Mouse (Mus musculus): ENCODE results near the gene Gdi2. TPM values are rescaled to one million over a fixed set of nuclear protein-coding genes. Genes with fewer than 3 reads are reported as not detected.
"Not testable (repeated sequence)": the region's sequence is repeated elsewhere in the genome, so short reads cannot be mapped to it uniquely, and the experiment has no call there.

Gdi2 gene
- total RNA-seq (2021) = 100 to 1,000 TPM; 301 to 313 TPM
- long read RNA-seq, experiment 1, full-length matches to known transcripts = 193 of 208 reads
- long read RNA-seq, experiment 1, partial matches to known transcripts = 10 of 208 reads
- long read RNA-seq, experiment 1, other reads (novel, unspliced or antisense) = 5 of 208 reads
- long read RNA-seq, experiment 2, full-length matches to known transcripts = 207 of 231 reads
- long read RNA-seq, experiment 2, partial matches to known transcripts = 12 of 231 reads
- long read RNA-seq, experiment 2, other reads (novel, unspliced or antisense) = 12 of 231 reads

DNA sequence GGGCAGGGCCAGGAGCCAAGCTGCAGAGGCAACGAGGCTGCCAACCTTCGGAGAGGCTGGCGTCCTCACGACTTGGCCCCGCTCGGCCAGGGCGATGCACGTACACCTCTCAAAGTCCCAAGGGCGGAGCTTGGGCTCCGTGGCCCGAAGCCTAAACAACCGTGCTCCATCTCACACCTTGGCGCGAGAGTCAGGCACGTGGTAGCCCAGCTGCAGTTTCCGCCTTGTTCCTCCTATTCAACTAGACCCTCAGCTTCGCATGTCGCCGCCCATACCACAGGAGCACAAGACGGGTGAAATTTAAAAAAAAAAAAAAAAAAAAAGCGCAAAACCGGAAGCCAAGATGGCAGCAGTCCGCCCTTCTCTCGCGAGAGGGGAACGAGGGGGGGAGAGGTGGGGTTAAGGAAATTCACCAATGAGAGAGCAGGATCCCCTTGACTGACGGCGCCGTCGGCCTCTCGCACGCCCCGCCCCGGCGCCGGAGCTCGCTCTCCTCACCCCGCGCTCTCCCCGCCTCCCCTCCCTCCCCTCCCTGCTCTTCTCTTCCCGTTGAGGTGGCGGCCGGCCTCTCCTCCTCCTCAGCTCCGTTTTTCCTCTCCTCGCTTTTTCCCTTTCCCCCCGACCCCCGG, at the start of gene Gdi2:
Gdi2 (plus strand) TSS at position 470 of the 629 bp plus-strand sequence.
- DNase-seq (ENCODE audit: low spot score in 2 of 2) = peak; percentile 87 to 94

DNA sequence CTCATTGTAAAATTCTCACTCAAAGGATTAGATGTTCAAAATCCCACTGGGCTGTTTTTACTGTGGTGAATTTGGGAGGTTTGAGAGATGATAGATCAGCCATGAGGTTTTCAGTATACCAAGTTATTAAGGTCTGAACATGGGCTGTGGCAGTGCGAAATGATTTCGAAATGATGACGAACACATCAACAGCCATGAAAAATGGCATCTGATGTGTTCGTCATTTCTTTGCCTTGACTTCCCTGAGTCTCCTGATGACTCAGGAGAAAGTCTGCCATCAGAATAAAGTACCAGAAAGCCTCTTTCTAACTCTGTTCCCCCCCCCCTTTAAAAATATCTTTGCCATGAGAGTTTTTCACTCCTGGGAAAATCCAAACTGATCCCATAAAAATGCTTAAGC, 42.3 kb upstream of the Gdi2 start:
- no peak for DNase-seq (ENCODE audit: low spot score in 2 of 2)

DNA sequence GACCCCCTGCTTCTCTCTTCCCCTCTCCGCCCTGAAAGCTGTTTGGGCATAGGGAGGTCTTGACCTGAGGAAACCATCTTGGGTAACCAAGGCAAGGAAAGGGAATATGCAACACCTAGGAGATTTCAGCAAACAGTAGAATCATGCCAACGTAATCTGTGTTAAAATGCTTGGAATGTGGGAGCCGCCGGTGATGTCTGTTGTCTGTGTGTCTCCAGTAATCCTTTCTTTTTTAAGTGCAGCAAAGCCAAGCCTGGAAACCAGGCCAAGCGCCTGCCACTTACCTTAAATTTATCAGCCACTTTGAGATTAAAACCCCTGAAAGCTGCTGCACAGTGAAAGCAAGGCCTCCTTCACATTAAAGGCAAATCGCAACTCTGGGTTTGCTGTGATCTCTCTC, 36.8 kb upstream of the Gdi2 start:
- DNase-seq (ENCODE audit: low spot score in 2 of 2) = not testable (repeated sequence)

DNA sequence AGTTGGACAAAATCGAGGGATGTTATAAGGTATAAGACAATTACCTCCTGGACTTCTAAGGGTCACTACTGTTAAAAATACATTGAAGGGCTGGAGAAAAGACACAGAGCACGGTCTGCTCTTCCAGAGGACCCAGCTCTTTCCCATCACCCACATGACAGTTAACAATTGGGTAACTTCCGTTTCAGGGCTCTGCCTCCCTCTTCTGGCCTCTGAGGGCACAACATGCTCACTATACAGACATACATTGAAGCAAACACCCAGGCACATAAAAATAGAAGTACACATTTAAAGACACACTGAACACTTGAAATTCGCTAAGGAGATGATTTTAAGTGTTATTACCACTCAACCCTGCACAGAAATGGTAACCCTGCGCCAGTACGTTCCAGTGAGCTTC, 22.5 kb upstream of the Gdi2 start:
- not testable (repeated sequence) for DNase-seq (ENCODE audit: low spot score in 2 of 2)

DNA sequence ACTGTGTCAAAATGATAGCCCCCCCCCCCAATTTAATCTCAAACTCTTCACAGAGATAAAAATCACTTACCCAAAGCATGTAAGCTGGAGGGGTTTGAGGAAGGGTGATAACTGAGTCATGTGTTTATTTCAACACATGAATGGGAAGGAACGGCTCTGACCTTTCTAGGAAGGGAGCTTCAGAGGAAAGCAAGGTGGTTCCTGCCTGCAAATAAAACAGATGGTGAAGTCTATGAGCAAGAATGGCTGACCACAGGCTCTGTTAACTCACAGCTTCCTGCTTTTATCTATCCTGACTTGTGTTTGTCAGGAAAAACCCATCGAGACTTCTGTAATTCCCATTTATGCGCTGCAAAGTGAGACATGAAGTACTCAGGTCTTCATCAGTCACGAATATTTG, 18.5 kb upstream of the Gdi2 start:
- DNase-seq (ENCODE audit: low spot score in 2 of 2) = not testable (repeated sequence)

DNA sequence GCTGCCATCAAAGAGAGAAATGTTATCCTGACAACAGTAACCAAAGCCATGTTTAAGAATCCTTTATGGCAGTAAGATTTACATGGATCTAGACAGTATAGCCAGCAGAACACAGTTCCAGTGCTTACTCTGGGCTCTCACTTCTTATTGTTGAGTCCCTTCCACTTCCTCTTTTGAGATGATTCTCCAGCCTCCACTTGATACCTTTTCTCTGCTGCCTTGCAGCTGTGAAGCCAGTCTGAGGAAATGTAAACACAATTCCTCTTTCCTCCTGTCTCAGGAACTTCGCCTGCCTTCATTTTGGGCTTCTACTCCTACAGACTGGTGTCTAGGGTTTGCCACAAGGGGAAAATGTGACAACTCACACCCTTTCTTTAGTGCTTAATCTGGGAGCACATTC, 17.9 kb upstream of the Gdi2 start:
- not testable (repeated sequence) for DNase-seq (ENCODE audit: low spot score in 2 of 2)

DNA sequence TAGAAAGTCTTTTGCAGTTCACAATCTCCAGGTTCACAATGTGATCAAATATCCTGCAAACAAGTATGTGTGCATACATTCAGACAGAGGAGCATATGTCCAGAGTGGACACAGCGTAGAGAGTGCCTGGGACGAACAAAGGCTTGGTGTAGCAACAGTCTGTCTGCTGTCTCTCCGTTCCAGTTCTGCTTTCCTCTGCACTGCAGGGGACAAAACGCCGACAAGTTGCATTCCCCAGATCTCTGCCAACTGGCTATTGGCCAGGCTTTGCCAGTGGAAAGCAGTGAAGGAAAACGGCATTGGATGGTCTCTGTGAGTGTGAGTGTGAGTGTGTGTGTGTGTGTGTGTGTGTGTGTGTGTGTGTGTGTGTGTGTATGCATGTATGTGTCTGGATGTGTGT, 14.4 kb upstream of the Gdi2 start:
- DNase-seq (ENCODE audit: low spot score in 2 of 2) = no peak

DNA sequence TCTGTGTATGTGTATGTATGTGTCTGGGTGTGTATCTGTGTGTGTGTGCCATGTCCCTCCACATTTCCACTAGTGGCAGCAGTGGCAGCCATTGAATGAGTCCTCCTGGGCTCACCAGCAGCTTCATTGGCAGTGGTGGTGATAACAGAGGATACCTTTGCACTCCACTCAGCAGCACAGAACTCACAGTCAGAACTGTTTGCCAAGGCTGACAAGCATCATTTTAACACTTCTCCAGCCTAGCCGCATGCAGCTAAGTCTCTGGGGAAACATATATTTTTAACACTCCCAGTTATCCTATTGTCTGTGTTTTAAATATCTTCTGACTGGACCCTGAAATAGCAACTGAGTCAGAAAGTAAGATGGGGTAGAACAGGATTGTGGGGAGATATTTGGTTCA, 13.9 kb upstream of the Gdi2 start:
- DNase-seq (ENCODE audit: low spot score in 2 of 2) = no peak

DNA sequence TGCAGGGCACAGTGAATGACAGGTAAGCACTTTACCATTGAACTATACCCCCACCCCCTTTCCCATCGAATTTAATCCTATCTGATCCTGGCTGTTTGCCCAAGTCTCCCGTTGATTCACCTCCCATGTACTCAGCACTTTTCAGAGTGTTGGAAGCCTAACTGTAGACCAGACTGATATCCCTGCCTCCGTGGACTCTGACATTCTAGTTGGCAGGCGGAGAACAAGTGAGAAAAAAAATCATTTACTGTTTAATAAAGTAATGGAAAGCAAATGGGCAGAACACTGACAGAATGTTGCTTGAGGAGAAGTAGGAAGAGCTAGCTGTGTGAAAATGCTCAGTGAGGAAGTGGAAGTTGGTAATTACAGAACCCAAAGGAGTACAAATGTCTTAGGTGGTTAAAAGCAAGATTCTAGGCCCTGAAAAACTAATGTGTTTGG, 12.2 kb upstream of the Gdi2 start:
- DNase-seq (ENCODE audit: low spot score in 2 of 2) = no peak

DNA sequence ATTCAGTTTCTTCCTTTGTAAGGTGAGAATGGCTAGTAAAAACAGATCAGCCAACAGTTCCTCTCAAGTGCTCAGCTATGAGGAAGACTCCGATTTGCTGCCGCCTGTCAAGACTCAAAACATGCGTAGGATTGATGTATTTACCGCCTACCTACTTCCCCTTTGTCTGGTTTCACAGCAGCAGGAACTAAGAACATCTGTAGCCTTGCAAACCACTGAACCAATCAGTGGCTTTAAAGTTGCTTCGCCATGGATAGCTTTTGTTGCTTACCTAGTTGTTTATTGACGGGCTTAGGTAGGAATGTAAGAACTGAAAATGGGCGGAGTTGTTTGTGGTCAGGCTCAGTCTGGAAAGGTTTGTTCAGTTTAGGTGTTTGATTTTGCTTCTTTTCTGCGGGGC, 11.5 kb upstream of the Gdi2 start:
- no peak for DNase-seq (ENCODE audit: low spot score in 2 of 2)

DNA sequence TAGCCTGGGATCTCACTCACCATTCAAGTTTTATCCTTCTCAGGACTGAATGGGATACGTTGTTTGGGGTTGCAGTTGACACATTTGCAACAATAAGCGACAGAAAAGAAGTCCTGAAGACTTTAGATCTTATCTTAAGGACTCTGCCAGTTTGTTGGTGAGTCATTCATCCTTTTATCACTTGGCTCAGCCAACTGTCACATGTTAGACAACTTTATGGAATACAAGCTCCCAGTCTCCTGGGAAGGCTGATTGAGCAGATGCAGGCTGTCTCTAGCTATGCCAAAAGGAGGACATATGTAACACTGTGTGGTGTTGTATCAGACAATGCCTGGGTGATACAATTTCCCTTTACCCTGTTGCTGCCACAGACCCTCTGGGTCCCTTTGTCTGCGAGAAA, 7.4 kb upstream of the Gdi2 start:
- DNase-seq (ENCODE audit: low spot score in 2 of 2) = no peak

DNA sequence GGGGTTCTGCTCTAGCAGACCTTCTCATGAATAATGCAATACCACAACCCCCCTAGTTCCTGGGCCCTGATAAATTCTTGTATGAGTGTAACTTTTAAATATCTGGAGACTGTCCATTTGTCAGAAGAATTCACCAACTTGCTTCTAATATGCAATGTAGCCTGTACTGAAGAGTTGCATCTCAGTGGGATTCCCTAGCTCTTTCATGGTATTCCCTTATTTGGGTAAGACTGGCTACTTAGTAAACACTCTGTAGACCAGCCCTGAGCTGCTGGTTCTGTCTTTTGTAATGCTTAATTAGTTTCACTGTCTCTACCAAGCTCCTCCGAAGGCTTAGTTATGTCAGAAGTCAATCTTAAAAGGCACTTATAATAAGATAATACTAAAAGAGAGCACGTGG, 6.7 kb upstream of the Gdi2 start:
- not testable (repeated sequence) for DNase-seq (ENCODE audit: low spot score in 2 of 2)

DNA sequence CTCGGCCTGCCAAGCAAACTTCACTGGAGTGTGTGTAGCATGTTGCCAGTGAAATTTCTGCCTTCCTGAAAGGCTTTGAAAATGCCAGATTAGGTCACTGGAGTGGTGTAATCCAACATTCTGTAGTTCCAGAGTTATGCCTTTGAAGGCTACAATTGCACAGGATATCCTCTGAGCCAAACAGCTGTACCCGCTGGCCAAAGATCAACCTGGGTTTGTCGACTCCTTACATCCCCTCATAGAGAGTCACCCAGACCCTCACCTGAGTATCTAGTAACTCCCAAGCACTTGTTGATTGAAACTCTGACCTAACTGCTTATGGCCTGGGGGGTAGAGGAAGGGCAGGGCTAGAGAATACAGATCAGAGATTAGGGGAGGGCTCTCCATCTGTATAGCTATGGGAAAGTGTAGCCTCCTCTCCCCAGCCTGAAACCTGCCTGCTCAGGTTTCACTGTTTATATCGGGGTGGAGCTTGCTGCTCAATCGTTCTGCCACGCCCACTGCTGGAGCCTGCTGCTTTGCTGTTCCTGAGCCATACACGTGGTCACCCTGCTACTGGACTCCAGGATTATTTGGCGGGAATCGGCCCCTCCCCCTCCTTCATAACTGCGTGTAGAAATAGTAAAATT, 6.1 kb upstream of the Gdi2 start:
- DNase-seq (ENCODE audit: low spot score in 2 of 2) = no peak

DNA sequence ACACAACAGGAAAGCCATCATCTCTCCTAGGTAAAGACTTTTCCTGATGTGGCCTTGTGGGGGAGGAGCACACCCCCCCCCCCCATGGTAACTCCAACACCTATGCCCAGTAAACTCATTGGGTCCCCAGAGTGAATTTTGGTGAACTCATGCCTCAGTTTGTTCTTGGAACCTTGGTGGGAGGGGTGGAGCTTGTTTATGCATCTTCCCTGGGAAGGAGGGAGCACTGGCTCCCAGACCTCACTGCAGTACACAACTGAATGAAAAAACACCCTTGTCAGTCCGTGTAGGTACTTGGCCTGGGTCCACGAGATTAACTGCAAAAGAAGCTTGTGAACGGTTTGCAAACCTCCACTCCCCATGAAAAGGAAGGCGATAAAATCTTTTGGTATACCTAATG, 5.4 kb upstream of the Gdi2 start:
- no peak for DNase-seq (ENCODE audit: low spot score in 2 of 2)

DNA sequence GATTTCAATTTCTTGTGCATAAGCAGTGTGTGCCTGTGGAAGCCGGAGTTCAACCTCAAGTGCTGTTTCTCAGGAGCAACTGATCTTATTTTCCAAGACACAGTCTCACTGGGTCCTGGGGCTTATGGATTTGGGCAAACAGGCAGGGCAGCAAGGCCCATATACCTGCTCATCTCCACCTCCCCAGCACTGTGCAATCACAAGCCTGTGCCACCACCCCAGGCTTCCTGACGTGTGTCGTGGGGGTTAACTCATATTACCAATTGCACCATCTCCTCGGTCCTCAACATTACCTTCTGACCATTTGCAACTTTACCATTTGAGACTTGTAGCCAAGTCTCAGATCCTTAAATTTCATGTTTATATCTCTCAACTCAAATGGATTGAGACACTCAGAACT, 3.7 kb upstream of the Gdi2 start:
- no peak for DNase-seq (ENCODE audit: low spot score in 2 of 2)

DNA sequence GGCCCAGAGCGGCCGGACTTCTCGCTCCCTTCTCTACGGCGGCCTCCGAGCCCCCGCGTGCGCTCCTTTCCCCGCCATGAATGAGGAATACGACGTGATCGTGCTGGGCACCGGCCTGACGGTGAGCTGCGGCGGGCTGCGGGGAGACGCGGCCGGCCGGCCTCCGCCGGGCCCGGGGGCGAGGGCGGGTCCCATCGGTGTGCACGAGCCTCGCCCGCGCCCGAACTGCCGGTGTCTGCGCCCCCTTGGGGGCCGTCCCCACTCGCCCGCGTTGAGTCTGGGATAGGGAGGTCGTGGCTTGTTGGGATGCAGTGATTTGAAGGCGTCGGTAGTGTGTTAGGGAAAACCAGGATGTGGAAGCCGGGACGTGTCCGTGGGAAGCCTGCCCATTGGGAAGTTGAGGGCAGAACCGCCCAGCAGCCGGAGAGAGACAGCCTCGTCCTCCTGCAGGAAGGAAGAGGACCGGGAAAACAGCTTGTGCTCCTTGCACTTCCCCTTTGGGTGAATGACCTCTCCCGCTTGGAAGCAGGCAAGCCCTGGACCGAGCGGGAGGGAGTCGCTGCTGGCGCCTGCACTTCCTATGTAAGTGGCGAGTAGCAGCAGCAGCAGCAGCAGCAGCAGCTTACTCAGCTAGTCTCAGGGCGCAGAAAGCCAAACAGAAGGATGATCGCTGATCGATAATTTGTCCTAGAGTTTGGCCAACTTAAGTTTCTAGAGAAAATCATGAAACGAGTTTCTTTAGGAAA, 533 bp downstream of the Gdi2 start:
- peak; percentile 67 to 74 for DNase-seq (ENCODE audit: low spot score in 2 of 2)

DNA sequence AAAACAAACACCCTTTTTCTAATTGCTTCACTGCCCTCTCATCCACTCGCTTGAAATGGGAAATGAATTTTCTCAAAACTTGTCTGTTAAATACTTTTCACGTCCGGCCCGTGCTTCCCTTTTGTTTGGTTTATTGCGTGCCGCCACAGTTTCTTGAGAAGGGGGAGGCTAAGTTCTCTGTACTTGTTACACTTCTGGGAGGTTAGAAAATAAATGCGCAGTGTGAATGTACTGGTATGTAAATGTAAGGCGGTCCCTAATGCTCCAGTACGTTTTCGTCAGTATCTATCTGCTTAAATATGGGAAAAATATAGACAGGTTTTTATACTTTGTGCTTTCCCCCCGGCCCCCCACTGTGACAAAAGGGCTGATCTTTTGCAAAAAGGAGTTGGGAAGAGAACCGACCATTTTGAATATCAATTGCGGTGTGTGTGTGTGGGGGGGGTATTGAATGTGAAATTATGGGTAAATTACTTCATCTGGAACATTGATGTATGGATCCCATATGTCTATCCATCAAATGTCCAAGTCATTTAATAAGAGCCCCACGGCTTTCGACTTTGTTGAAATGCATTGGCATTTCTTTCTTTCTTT, 1.2 kb downstream of the Gdi2 start:
- DNase-seq (ENCODE audit: low spot score in 2 of 2) = no peak

DNA sequence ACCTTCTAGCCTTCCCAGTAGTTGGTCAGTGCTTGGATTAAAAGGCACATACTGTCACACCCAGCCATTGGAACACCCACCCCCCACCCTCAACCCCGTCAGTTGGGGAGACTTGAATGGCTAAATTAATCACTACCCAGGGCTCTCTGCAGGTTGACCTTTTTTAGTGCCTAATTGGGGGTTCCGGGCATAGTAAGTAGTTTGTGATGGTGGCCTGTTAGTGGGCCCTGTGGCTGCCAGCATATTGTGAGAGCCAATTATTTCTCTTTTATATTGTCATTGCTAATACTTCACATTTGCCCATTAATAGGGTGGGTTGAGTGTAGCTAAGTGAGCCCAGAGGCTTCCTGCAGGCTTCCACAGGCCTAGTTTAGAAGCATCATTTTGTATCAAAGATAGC, 2.3 kb downstream of the Gdi2 start:
- no peak for DNase-seq (ENCODE audit: low spot score in 2 of 2)

DNA sequence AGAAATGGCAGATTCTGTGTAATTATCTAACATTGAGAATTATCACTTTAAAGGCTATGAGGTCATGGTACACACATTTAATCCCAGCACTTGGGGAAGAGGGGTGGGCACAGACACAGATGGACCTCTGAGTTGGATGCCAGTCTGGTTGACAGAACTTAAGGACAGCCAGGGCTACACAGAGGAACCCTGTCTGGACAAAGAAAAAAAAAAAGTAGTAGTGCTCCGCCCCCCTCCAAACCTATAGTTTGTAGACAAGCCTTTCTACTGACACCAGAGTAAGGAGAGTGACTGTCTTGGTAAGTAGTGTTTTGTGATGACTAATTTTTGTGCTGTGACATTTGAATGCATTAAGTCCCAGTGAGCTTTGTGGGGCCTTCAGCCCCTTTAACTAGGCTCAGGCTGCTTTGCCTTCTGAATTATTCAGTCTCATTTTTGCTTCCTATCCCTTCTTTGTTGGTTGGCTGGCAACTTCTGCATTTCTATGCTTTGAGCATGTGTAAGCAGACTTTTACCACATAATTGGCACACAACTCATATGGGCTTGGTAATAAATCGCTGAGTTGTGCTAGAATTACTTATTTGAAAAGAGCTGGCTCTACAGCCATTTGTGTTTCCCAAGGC, 3.4 kb downstream of the Gdi2 start:
- DNase-seq (ENCODE audit: low spot score in 2 of 2) = no peak

DNA sequence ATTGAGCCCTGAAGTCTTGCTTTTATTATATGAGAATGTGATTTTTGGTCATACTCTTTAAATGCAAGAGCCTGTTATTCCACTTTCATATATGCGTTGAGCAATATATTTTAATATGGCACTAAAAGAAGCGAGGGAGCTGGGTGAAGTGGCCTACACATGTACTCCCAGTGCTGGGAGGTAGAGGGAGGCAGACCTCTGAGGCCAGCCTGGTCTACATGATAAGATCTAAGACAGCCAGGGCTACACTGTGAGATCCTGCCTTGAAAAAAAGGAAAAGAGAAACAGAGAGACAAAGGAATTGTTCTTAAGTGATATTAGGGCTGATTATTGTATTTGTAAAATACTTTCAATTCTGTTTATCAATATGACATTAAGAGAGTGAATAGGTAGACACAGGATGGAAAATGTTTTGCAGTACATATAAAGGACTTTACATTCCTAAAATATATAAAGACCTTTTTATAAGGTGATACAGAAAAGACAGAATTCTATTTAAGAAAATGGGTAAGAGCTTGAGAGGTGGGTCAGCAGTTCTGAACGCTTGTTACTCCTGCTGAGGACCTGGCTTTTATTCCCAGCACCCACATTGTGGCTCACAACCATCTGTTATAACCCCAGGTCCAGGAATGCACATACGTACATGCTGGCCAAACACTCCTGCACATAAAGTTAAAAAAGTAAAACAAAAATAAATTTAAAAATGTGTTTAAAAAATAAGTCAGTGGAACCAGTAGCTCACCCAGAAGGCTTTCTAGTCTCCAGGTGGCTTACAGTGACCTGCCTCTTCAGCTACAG, 6.4 kb downstream of the Gdi2 start:
- no peak for DNase-seq (ENCODE audit: low spot score in 2 of 2)

All from layer of hippocampus, postnatal 14 days (tissue).